Mouse (Mus musculus): Measurements from ENCODE around the gene Otud4. TPM values are rescaled to one million over a fixed set of nuclear protein-coding genes. Genes with fewer than 3 reads are reported as not detected.

The Otud4 gene
- polyA plus RNA-seq, 1 experiment from 2014 or later: 21.9 TPM

- H3K4me1 ChIP-seq: peaks cover 42% of the 10 kb centered on the region
- no peaks in the 10 kb centered on the region for H3K36me3 ChIP-seq
- 0 out of 2 replicates have a peak overlapping the region, but pooled peaks have one; percentile 25 for H3K4me3 ChIP-seq
- H3K9me3 ChIP-seq: no peaks in the 10 kb centered on the region
- peak; percentile 75 for DNase-seq (ENCODE audit: low spot score)
- H3K27ac ChIP-seq: peak overlapping the region; percentile 88
- WGBS: 31% methylated on average over 9 of the region's 9 CpGs
- no peaks in the 10 kb centered on the region for H3K27me3 ChIP-seq (ENCODE audit: insufficient read depth, poor library complexity, severe bottlenecking)
These were observed 18.7 kb upstream of the Otud4 start for GRCm38 (mm10) chr8:79620489-79621276.

GRCm38 (mm10) chr8:79622346-79622745 is 17.1 kb upstream of the Otud4 start:
- 79% methylated on average over 11 of the region's 11 CpGs for WGBS
- peaks cover 48% of the 10 kb centered on the region for H3K4me1 ChIP-seq
- H3K9me3 ChIP-seq: no peaks in the 10 kb centered on the region
- H3K4me3 ChIP-seq: no peak overlapping the region
- no peaks in the 10 kb centered on the region for H3K27me3 ChIP-seq (ENCODE audit: insufficient read depth, poor library complexity, severe bottlenecking)
- peak; percentile 71 for DNase-seq (ENCODE audit: low spot score)
- no peak overlapping the region for H3K27ac ChIP-seq
- H3K36me3 ChIP-seq: no peaks in the 10 kb centered on the region

GRCm38 (mm10) chr8:79623351-79623750 is 16.1 kb upstream of the Otud4 start:
- H3K36me3 ChIP-seq: no peaks in the 10 kb centered on the region
- no peak overlapping the region for H3K4me3 ChIP-seq
- H3K9me3 ChIP-seq: no peaks in the 10 kb centered on the region
- H3K27me3 ChIP-seq (ENCODE audit: insufficient read depth, poor library complexity, severe bottlenecking): no peaks in the 10 kb centered on the region
- H3K27ac ChIP-seq: no peak overlapping the region
- WGBS: 87% methylated on average over 12 of the region's 12 CpGs
- H3K4me1 ChIP-seq: peaks cover 44% of the 10 kb centered on the region
- DNase-seq (ENCODE audit: low spot score): peak; percentile 75

GRCm38 (mm10) chr8:79624416-79624815 is 15.0 kb upstream of the Otud4 start:
- Histone ChIP-seq H3K9me3 (no peaks in the 10 kb centered on the region), H3K27ac (no peak overlapping the region), H3K36me3 (no peaks in the 10 kb centered on the region), H3K27me3 (ENCODE audit: insufficient read depth, poor library complexity, severe bottlenecking) (no peaks in the 10 kb centered on the region), H3K4me3 (no peak overlapping the region), H3K4me1 (peaks cover 33% of the 10 kb centered on the region)
- DNase-seq (ENCODE audit: low spot score): no peak
- WGBS: 80% methylated on average over 4 of the region's 4 CpGs

GRCm38 (mm10) chr8:79626213-79626612 is 13.2 kb upstream of the Otud4 start:
- Histone ChIP-seq H3K4me1 (peaks cover 15% of the 10 kb centered on the region), H3K36me3 (no peaks in the 10 kb centered on the region), H3K4me3 (no peak overlapping the region), H3K9me3 (no peaks in the 10 kb centered on the region), H3K27ac (peak overlapping the region; percentile 74), H3K27me3 (ENCODE audit: insufficient read depth, poor library complexity, severe bottlenecking) (no peaks in the 10 kb centered on the region)
- peak; percentile 63 for DNase-seq (ENCODE audit: low spot score)
- 46% methylated on average over 5 of the region's 5 CpGs for whole genome bisulfite sequencing

- DNase-seq (ENCODE audit: low spot score): no peak
- Histone ChIP-seq H3K4me1 (no peaks in the 10 kb centered on the region), H3K4me3 (no peak overlapping the region), H3K9me3 (0 out of 2 replicates have a peak, but pooled peaks cover 3% of the 10 kb centered on the region), H3K27ac (no peak overlapping the region), H3K36me3 (no peaks in the 10 kb centered on the region), H3K27me3 (ENCODE audit: insufficient read depth, poor library complexity, severe bottlenecking) (no peaks in the 10 kb centered on the region)
- WGBS: 86% methylated on average over 1 of the region's 1 CpGs
These were observed 3.9 kb upstream of the Otud4 start for GRCm38 (mm10) chr8:79635491-79635890.

GRCm38 (mm10) chr8:79636151-79636550 is 3.3 kb upstream of the Otud4 start:
- Histone ChIP-seq H3K4me1 (peaks cover 3% of the 10 kb centered on the region; the same call in 1 of the 2 replicates), H3K27me3 (ENCODE audit: insufficient read depth, poor library complexity, severe bottlenecking) (no peaks in the 10 kb centered on the region), H3K36me3 (no peaks in the 10 kb centered on the region), H3K27ac (no peak overlapping the region), H3K4me3 (no peak overlapping the region), H3K9me3 (0 out of 2 replicates have a peak, but pooled peaks cover 3% of the 10 kb centered on the region)
- 81% methylated on average over 1 of the region's 1 CpGs for WGBS
- DNase-seq (ENCODE audit: low spot score): no peak

GRCm38 (mm10) chr8:79637237-79637636 is 2.2 kb upstream of the Otud4 start:
- no peak overlapping the region for H3K4me3 ChIP-seq
- WGBS: 77% methylated on average over 3 of the region's 3 CpGs
- H3K4me1 ChIP-seq: peaks cover 8% of the 10 kb centered on the region; the same call in 1 of the 2 replicates
- no peak overlapping the region for H3K27ac ChIP-seq
- DNase-seq (ENCODE audit: low spot score): no peak
- H3K9me3 ChIP-seq: 0 out of 2 replicates have a peak, but pooled peaks cover 3% of the 10 kb centered on the region
- H3K36me3 ChIP-seq: no peaks in the 10 kb centered on the region
- no peaks in the 10 kb centered on the region for H3K27me3 ChIP-seq (ENCODE audit: insufficient read depth, poor library complexity, severe bottlenecking)

GRCm38 (mm10) chr8:79638001-79638706 is 1.3 kb upstream of the Otud4 start:
- WGBS: 11% methylated on average over 11 of the region's 11 CpGs
- H3K4me1 ChIP-seq: peaks cover 15% of the 10 kb centered on the region
- H3K36me3 ChIP-seq: no peaks in the 10 kb centered on the region
- peak overlapping the region; percentile 99 for H3K27ac ChIP-seq
- peak overlapping the region; percentile 97 for H3K4me3 ChIP-seq
- H3K27me3 ChIP-seq (ENCODE audit: insufficient read depth, poor library complexity, severe bottlenecking): no peaks in the 10 kb centered on the region
- no peak for DNase-seq (ENCODE audit: low spot score)
- 0 out of 2 replicates have a peak, but pooled peaks cover 3% of the 10 kb centered on the region for H3K9me3 ChIP-seq

GRCm38 (mm10) chr8:79638707-79639549 is 490 bp upstream of the Otud4 start:
- Histone ChIP-seq H3K4me3 (peak overlapping the region; percentile 97), H3K27ac (peak overlapping the region; percentile 99), H3K4me1 (peaks cover 19% of the 10 kb centered on the region), H3K9me3 (0 out of 2 replicates have a peak, but pooled peaks cover 3% of the 10 kb centered on the region), H3K36me3 (peaks cover 1% of the 10 kb centered on the region), H3K27me3 (ENCODE audit: insufficient read depth, poor library complexity, severe bottlenecking) (no peaks in the 10 kb centered on the region)
- peak; percentile 99 for DNase-seq (ENCODE audit: low spot score)
- under 1% methylated on average over 74 of the region's 77 CpGs for WGBS

- Histone ChIP-seq H3K9me3 (no peaks in the 10 kb centered on the region), H3K27me3 (ENCODE audit: insufficient read depth, poor library complexity, severe bottlenecking) (no peaks in the 10 kb centered on the region), H3K4me1 (peaks cover 19% of the 10 kb centered on the region), H3K4me3 (peak overlapping the region; percentile 97), H3K27ac (peak overlapping the region; percentile 99), H3K36me3 (peaks cover 23% of the 10 kb centered on the region)
- WGBS: 5% methylated on average over 1 of the region's 1 CpGs
- no peak for DNase-seq (ENCODE audit: low spot score)
These were observed 1.7 kb downstream of the Otud4 start for GRCm38 (mm10) chr8:79641119-79641518.

GRCm38 (mm10) chr8:79649569-79649968 is 10.2 kb downstream of the Otud4 start:
- no peak for DNase-seq (ENCODE audit: low spot score)
- Histone ChIP-seq H3K27me3 (ENCODE audit: insufficient read depth, poor library complexity, severe bottlenecking) (no peaks in the 10 kb centered on the region), H3K36me3 (peaks cover 73% of the 10 kb centered on the region), H3K9me3 (no peaks in the 10 kb centered on the region), H3K4me3 (no peak overlapping the region), H3K27ac (no peak overlapping the region), H3K4me1 (no peaks in the 10 kb centered on the region)
- 87% methylated on average over 4 of the region's 4 CpGs for WGBS
